Mouse (Mus musculus): ENCODE data around the gene Lamb3. TPM values are rescaled to one million over a fixed set of nuclear protein-coding genes. Genes with fewer than 3 reads are reported as not detected.
A peak's percentile ranks its signal among the peaks of the same experiment; 100 is the strongest.

Lamb3 gene
- polyA plus RNA-seq, 1 experiment, result 62.3 TPM

- H3K4me1 ChIP-seq (ENCODE audit: control insufficient read depth, insufficient read depth, low read length), result no peaks in the 10 kb centered on the region; the same call in 1 of the 2 replicates
- WGBS, result 68% methylated on average over 1 of the region's 1 CpGs
- TF ChIP-seq POLR2A (IDR thresholded peaks at IDR 0.05; ENCODE audit: borderline replicate concordance, extremely low read depth, low read depth, low read length) (no peak), CTCF (IDR thresholded peaks at IDR 0.05; ENCODE audit: insufficient read depth, low read length) (no peak)
- no peak for DNase-seq
- no peak overlapping the region for H3K4me3 ChIP-seq (replicated peaks; ENCODE audit: extremely low read depth, low read depth, low read length)
Observed at GRCm38 (mm10) chr1:193299995-193300394, 92.5 kb downstream of the Lamb3 start.

GRCm38 (mm10) chr1:193301216-193302092, 94.0 kb downstream of the Lamb3 start:
- peak; percentile 68 for DNase-seq
- H3K4me3 ChIP-seq (replicated peaks; ENCODE audit: extremely low read depth, low read depth, low read length), result peak overlapping the region; percentile 46
- 36% methylated on average over 6 of the region's 6 CpGs for WGBS

DNA sequence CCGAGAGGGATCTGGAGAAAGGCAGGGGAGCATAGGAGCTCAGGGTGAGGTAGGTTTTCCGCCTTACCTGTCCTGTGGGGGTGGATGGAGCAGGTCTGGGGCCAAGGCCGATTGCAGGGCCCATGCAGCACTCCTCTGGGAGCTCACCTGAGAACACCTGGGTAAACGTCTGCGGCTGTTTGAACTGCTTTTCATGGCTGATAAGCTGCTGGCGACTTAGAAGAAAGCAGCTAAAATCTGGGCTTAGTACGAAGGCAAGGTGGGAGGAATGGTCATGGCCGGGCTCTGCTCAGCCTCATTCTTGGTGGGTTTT, 94.5 kb downstream of the Lamb3 start:
- DNase-seq, result no peak
- TF ChIP-seq POLR2A (IDR thresholded peaks at IDR 0.05; ENCODE audit: borderline replicate concordance, extremely low read depth, low read depth, low read length) (no peak), CTCF (IDR thresholded peaks at IDR 0.05; ENCODE audit: insufficient read depth, low read length) (no peak)
- peak overlapping the region; percentile 46 for H3K4me3 ChIP-seq (replicated peaks; ENCODE audit: extremely low read depth, low read depth, low read length)
- 52% methylated on average over 8 of the region's 8 CpGs for WGBS
- no peaks in the 10 kb centered on the region; the same call in 1 of the 2 replicates for H3K4me1 ChIP-seq (ENCODE audit: control insufficient read depth, insufficient read depth, low read length)

More at GRCm38 (mm10) chr1:193301216-193302092, 94.0 kb downstream of the Lamb3 start:
- TF ChIP-seq POLR2A (IDR thresholded peaks at IDR 0.05; ENCODE audit: borderline replicate concordance, extremely low read depth, low read depth, low read length) (0 out of 2 replicates have a peak, but pooled peaks have one; percentile 7), CTCF (IDR thresholded peaks at IDR 0.05; ENCODE audit: insufficient read depth, low read length) (no peak)
- H3K4me1 ChIP-seq (ENCODE audit: control insufficient read depth, insufficient read depth, low read length), result no peaks in the 10 kb centered on the region; the same call in 1 of the 2 replicates

GRCm38 (mm10) chr1:193303096-193303495, 95.6 kb downstream of the Lamb3 start:
- WGBS, result 45% methylated on average over 2 of the region's 2 CpGs
- no peak for DNase-seq
- no peak for TF ChIP-seq POLR2A (IDR thresholded peaks at IDR 0.05; ENCODE audit: borderline replicate concordance, extremely low read depth, low read depth, low read length)
- TF ChIP-seq CTCF (IDR thresholded peaks at IDR 0.05; ENCODE audit: insufficient read depth, low read length), result no peak
- Histone ChIP-seq H3K4me1 (ENCODE audit: control insufficient read depth, insufficient read depth, low read length) (no peaks in the 10 kb centered on the region; the same call in 1 of the 2 replicates), H3K4me3 (replicated peaks; ENCODE audit: extremely low read depth, low read depth, low read length) (no peak overlapping the region)

GRCm38 (mm10) chr1:193305386-193305785, 97.9 kb downstream of the Lamb3 start:
- WGBS, result 53% methylated on average over 7 of the region's 7 CpGs
- no peak for DNase-seq
- H3K4me3 ChIP-seq (replicated peaks; ENCODE audit: extremely low read depth, low read depth, low read length), result no peak overlapping the region
- H3K4me1 ChIP-seq (ENCODE audit: control insufficient read depth, insufficient read depth, low read length), result no peaks in the 10 kb centered on the region; the same call in none of the 2 replicates
- TF ChIP-seq CTCF (IDR thresholded peaks at IDR 0.05; ENCODE audit: insufficient read depth, low read length), result no peak
- TF ChIP-seq POLR2A (IDR thresholded peaks at IDR 0.05; ENCODE audit: borderline replicate concordance, extremely low read depth, low read depth, low read length), result no peak

DNA sequence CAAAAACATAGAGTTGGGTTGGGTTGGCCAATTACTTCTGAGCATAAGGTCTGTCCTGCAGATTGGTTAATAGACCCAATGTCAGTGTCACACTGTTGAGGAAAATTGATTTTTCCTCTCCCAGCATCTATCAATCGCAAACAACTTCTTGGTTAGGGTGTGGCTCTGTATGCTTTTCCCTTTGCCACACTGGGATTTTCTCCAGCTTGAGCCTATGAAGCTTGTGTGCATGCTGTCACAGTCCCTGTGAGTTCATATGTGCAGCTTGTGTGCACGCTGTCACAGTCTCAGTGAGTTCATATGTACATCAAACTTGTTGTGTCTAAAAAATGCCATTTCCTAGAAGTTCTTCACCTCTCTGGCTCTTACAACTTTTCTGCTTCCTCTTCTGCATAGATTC, 99.3 kb downstream of the Lamb3 start:
- Histone ChIP-seq H3K4me3 (replicated peaks; ENCODE audit: extremely low read depth, low read depth, low read length) (no peak overlapping the region), H3K4me1 (ENCODE audit: control insufficient read depth, insufficient read depth, low read length) (no peaks in the 10 kb centered on the region; the same call in 1 of the 2 replicates)
- DNase-seq, result no peak
- no peak for TF ChIP-seq POLR2A (IDR thresholded peaks at IDR 0.05; ENCODE audit: borderline replicate concordance, extremely low read depth, low read depth, low read length)
- no peak for TF ChIP-seq CTCF (IDR thresholded peaks at IDR 0.05; ENCODE audit: insufficient read depth, low read length)
- WGBS, result 87% methylated on average over 2 of the region's 2 CpGs

DNA sequence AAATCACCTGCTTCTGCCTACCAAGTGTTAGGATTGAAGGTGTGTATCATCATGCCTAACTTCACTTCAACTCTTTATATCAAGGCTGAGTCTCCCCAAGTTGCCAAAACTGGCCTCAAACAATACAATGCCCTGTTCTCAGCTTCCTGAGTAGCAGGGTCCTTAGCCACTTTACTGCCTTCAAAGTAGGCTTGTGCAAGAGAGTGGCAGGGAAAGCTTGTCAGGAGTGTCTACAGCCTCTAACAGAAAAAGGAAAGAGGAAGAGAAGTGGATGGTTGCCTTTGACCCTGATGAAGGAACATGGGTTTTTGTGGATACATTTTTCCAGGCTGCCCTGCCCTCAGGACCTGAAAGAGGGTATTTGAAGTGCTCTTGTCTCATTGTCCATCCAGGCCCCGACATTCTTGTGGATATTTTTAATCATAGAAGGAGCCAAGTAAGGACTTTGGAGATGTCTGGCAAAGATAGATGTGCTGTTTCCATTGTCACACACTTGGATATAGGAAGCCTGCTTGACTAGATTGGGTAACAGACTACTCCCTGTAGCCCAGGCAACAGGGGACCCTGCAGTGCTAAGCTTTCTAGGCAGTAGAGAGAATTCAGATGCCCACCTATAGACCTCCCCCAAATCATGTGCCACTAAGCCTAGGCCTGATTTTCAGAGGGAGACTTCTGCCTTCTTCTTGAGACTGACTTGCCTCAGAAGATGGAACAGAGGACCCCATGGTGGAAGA, 102.5 kb downstream of the Lamb3 start:
- 23% methylated on average over 1 of the region's 1 CpGs for WGBS
- DNase-seq, result peak; percentile 15
- TF ChIP-seq CTCF (IDR thresholded peaks at IDR 0.05; ENCODE audit: insufficient read depth, low read length) (no peak), POLR2A (IDR thresholded peaks at IDR 0.05; ENCODE audit: borderline replicate concordance, extremely low read depth, low read depth, low read length) (no peak)

GRCm38 (mm10) chr1:193310519-193311085, 103.1 kb downstream of the Lamb3 start:
- TF ChIP-seq POLR2A (IDR thresholded peaks at IDR 0.05; ENCODE audit: borderline replicate concordance, extremely low read depth, low read depth, low read length), result no peak
- TF ChIP-seq CTCF (IDR thresholded peaks at IDR 0.05; ENCODE audit: insufficient read depth, low read length), result no peak
- no peak for DNase-seq
- 66% methylated on average over 3 of the region's 3 CpGs for WGBS

More for the DNA sequence above, 102.5 kb downstream of the Lamb3 start:
- Histone ChIP-seq H3K4me3 (replicated peaks; ENCODE audit: extremely low read depth, low read depth, low read length) (no peak overlapping the region), H3K4me1 (ENCODE audit: control insufficient read depth, insufficient read depth, low read length) (no peaks in the 10 kb centered on the region; the same call in 1 of the 2 replicates)

GRCm38 (mm10) chr1:193311596-193311995, 104.1 kb downstream of the Lamb3 start:
- no peak for DNase-seq
- TF ChIP-seq POLR2A (IDR thresholded peaks at IDR 0.05; ENCODE audit: borderline replicate concordance, extremely low read depth, low read depth, low read length) (no peak), CTCF (IDR thresholded peaks at IDR 0.05; ENCODE audit: insufficient read depth, low read length) (no peak)
- H3K4me3 ChIP-seq (replicated peaks; ENCODE audit: extremely low read depth, low read depth, low read length), result no peak overlapping the region
- 58% methylated on average over 1 of the region's 1 CpGs for WGBS
- H3K4me1 ChIP-seq (ENCODE audit: control insufficient read depth, insufficient read depth, low read length), result peaks cover 5% of the 10 kb centered on the region

More at GRCm38 (mm10) chr1:193310519-193311085, 103.1 kb downstream of the Lamb3 start:
- Histone ChIP-seq H3K4me1 (ENCODE audit: control insufficient read depth, insufficient read depth, low read length) (peaks cover 3% of the 10 kb centered on the region), H3K4me3 (replicated peaks; ENCODE audit: extremely low read depth, low read depth, low read length) (no peak overlapping the region)

All from lung, adult 2 months (tissue).